Comparison of ENCODE assay signal across 25 mouse cellular contexts in the genomic region with DNA sequence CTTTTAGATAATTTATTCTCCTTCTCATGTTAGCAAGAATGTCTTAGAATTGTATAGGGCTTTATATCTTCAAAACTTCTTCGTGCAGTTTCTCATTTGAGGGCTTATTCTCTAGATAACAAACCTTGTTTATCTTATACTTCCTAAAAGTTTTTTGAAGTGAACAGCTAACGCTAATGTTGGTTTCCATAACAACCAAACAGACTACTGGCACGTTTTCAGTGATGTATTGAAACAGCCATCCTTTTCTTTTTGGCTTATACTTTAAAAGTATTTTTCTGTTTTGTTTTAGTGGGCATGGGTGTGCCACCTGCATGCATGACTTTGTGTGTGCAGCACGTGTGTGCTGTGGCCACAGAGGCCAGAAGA.
DNase-seq lines count a peak whose midpoint lies in the region; ATAC-seq and TF ChIP-seq lines count a peak whose summit lies in the region.
"Had no signal": no experiment of that assay in that cellular context is flagged by ENCODE, and none has a peak within 500 bp of the region (broad histone marks: within the 10 kb centered on the region; RNA-seq: fewer than 3 reads in every experiment).

No protein-coding gene starts in this region.

- peaks cover 4% of the 10 kb centered on the region; the same call in 1 of the 2 replicates for H3K4me1 ChIP-seq in heart, embryonic 15.5 days (replicated peaks)
- peaks cover 7% of the 10 kb centered on the region for H3K4me1 ChIP-seq in lung, embryonic 15.5 days
- peaks cover 30% of the 10 kb centered on the region for H3K4me1 ChIP-seq in lung, adult 2 months (ENCODE audit: control insufficient read depth, insufficient read depth, low read length)
- H3K4me1 ChIP-seq in stomach, postnatal 0 days (replicated peaks; ENCODE audit: control insufficient read depth, insufficient read depth): 0 out of 2 replicates have a peak, but pooled peaks cover 5% of the 10 kb centered on the region
- H3K4me1 ChIP-seq: embryonic facial prominence, embryonic 15.5 days; forebrain, embryonic 12.5 days; intestine, embryonic 15.5 days; midbrain, embryonic 13.5 days had no signal

- no peak for TF ChIP-seq CTCF in lung, adult 2 months (IDR thresholded peaks at IDR 0.05; ENCODE audit: insufficient read depth, low read length)
- TF ChIP-seq CTCF in stomach, postnatal 0 days (IDR thresholded peaks at IDR 0.05; ENCODE audit: low read depth): no peak

- TF ChIP-seq EP300 in stomach, postnatal 0 days (optimal IDR thresholded peaks at IDR 0.05): no peak

- H3K27me3 ChIP-seq in heart, embryonic 15.5 days: no peaks in the 10 kb centered on the region
- H3K27me3 ChIP-seq in lung, embryonic 15.5 days: no peaks in the 10 kb centered on the region
- no peaks in the 10 kb centered on the region for H3K27me3 ChIP-seq in stomach, postnatal 0 days (ENCODE audit: control insufficient read depth, insufficient read depth, low read length)
- H3K27me3 ChIP-seq: embryonic facial prominence, embryonic 15.5 days; forebrain, embryonic 12.5 days; heart, embryonic 12.5 days; intestine, embryonic 15.5 days; limb, embryonic 13.5 days; megakaryocyte, embryonic 14.5 days had no signal

- WGBS in heart, embryonic 15.5 days: 54% methylated on average over 4 of the region's 4 CpGs
- 17% methylated on average over 4 of the region's 4 CpGs for WGBS in lung, embryonic 15.5 days
- WGBS in lung, adult 2 months: 16% methylated on average over 4 of the region's 4 CpGs
- WGBS in stomach, postnatal 0 days: 23% methylated on average over 4 of the region's 4 CpGs

- DNase-seq in heart, adult 8-10 months (ENCODE audit: low spot score): no peak
- DNase-seq in lung, adult 2 months: no peak
- DNase-seq in stomach, postnatal 0 days (ENCODE audit: low spot score): no peak
- DNase-seq in cerebellum, postnatal 14 days: no peak
- DNase-seq: adrenal gland, postnatal 25 days; cerebellum, adult 18-20 months; cerebellum, postnatal 10 days; forebrain, postnatal 0 days; gastrocnemius, postnatal 14 days; spleen, adult 18-20 months; thymus, adult 18-20 months; thymus, postnatal 25 days had no signal

- no peak for ATAC-seq in heart, embryonic 15.5 days (replicated peaks; ENCODE audit: insufficient number of reproducible peaks, insufficient read depth, low FRiP score, low read depth)
- ATAC-seq in lung, embryonic 15.5 days (ENCODE audit: borderline replicate concordance, extremely low read depth, low FRiP score, low TSS enrichment): no peak
- peak; percentile 30; the same call in 1 of the 2 replicates for ATAC-seq in common myeloid progenitor, adult 5-6 weeks (replicated peaks; ENCODE audit: low read depth, poor library complexity, severe bottlenecking)
- ATAC-seq in stomach, postnatal 0 days (ENCODE audit: low FRiP score, low TSS enrichment): no peak
- ATAC-seq: forebrain, postnatal 0 days; midbrain, embryonic 13.5 days had no signal

- H3K4me2 ChIP-seq in heart, embryonic 15.5 days: no peak overlapping the region
- H3K4me2 ChIP-seq in lung, embryonic 15.5 days: no peak overlapping the region
- no peak overlapping the region for H3K4me2 ChIP-seq in stomach, postnatal 0 days (replicated peaks; ENCODE audit: low read depth)
- H3K4me2 ChIP-seq: embryonic facial prominence, embryonic 15.5 days; forebrain, embryonic 12.5 days; intestine, embryonic 15.5 days; limb, embryonic 13.5 days; liver, embryonic 11.5 days; midbrain, embryonic 13.5 days had no signal

- H3K36me3 ChIP-seq in heart, embryonic 15.5 days: no peaks in the 10 kb centered on the region; the same call in 1 of the 2 replicates
- H3K36me3 ChIP-seq in lung, embryonic 15.5 days: no peaks in the 10 kb centered on the region
- 0 out of 2 replicates have a peak, but pooled peaks cover 2% of the 10 kb centered on the region for H3K36me3 ChIP-seq in stomach, postnatal 0 days (ENCODE audit: control insufficient read depth, insufficient read depth, low read length)
- H3K36me3 ChIP-seq: embryonic facial prominence, embryonic 10.5 days; embryonic facial prominence, embryonic 15.5 days; forebrain, embryonic 12.5 days; intestine, embryonic 15.5 days; limb, embryonic 13.5 days; midbrain, embryonic 13.5 days had no signal

- no peak overlapping the region for H3K9ac ChIP-seq in heart, embryonic 15.5 days
- no peak overlapping the region for H3K9ac ChIP-seq in lung, embryonic 15.5 days
- H3K9ac ChIP-seq in stomach, postnatal 0 days (ENCODE audit: low read length): no peak overlapping the region
- H3K9ac ChIP-seq: embryonic facial prominence, embryonic 15.5 days; forebrain, embryonic 12.5 days; forebrain, postnatal 0 days; heart, embryonic 12.5 days; intestine, embryonic 15.5 days; limb, embryonic 13.5 days; midbrain, embryonic 13.5 days had no signal

- H3K27ac ChIP-seq in heart, embryonic 15.5 days: peak overlapping the region; percentile 28; the same call in 1 of the 2 replicates
- peak overlapping the region; percentile 52; the same call in 1 of the 2 replicates for H3K27ac ChIP-seq in lung, embryonic 15.5 days
- H3K27ac ChIP-seq in stomach, postnatal 0 days (replicated peaks): peak overlapping the region; percentile 78
- H3K27ac ChIP-seq: embryonic facial prominence, embryonic 10.5 days; embryonic facial prominence, embryonic 15.5 days; forebrain, embryonic 12.5 days; limb, embryonic 13.5 days; midbrain, embryonic 13.5 days had no signal

- no peak overlapping the region for H3K4me3 ChIP-seq in heart, embryonic 15.5 days
- H3K4me3 ChIP-seq in lung, embryonic 15.5 days: no peak overlapping the region
- H3K4me3 ChIP-seq in lung, adult 2 months (replicated peaks; ENCODE audit: extremely low read depth, low read depth, low read length): no peak overlapping the region
- no peak overlapping the region for H3K4me3 ChIP-seq in stomach, postnatal 0 days (ENCODE audit: low read depth, low read length)
- H3K4me3 ChIP-seq: embryonic facial prominence, embryonic 10.5 days; embryonic facial prominence, embryonic 15.5 days; forebrain, embryonic 12.5 days; heart, embryonic 12.5 days; intestine, embryonic 15.5 days; limb, embryonic 13.5 days; megakaryocyte, embryonic 14.5 days; midbrain, embryonic 13.5 days had no signal

- no peaks in the 10 kb centered on the region for H3K9me3 ChIP-seq in heart, embryonic 15.5 days (replicated peaks)
- no peaks in the 10 kb centered on the region for H3K9me3 ChIP-seq in lung, embryonic 15.5 days
- no peaks in the 10 kb centered on the region for H3K9me3 ChIP-seq in stomach, postnatal 0 days (ENCODE audit: control insufficient read depth, low read length)
- H3K9me3 ChIP-seq: embryonic facial prominence, embryonic 10.5 days; embryonic facial prominence, embryonic 15.5 days; forebrain, embryonic 12.5 days; G1E; heart, embryonic 12.5 days; intestine, embryonic 15.5 days; limb, embryonic 13.5 days; megakaryocyte, embryonic 14.5 days; midbrain, embryonic 13.5 days had no signal

- TF ChIP-seq POLR2A in lung, adult 2 months (IDR thresholded peaks at IDR 0.05; ENCODE audit: borderline replicate concordance, extremely low read depth, low read depth, low read length): no peak

Comparison
In these comparisons a context has a peak if more than half of its experiments do, and no peak if none do; other contexts are left out.
1. H3K27ac ChIP-seq: peak in every context shown above with its lines; median percentile 78 in stomach, postnatal 0 days; 52 in lung, embryonic 15.5 days; 28 in heart, embryonic 15.5 days.